Mouse (Mus musculus) myocyte (in vitro differentiated cells): ENCODE data around the gene Gramd2.

Source experiments
- E2F4 ChIP-seq: IDR thresholded peaks from one replicate; pipeline ENCODE4 v1.6.1; 2011; ENCODE audit warnings: mild to moderate bottlenecking, control low read depth, moderate library complexity; ENCODE audit not compliant: insufficient read depth
- MYOD1 ChIP-seq, 3 experiments: IDR thresholded peaks; one replicate each; pipeline ENCODE4 v1.6.1; 2011; ENCODE audit warnings: control low read depth in 2 of 3, low read depth in 2 of 3, mild to moderate bottlenecking in 2 of 3, moderate library complexity in 1 of 3; ENCODE audit not compliant: insufficient read length in 2 of 3, control insufficient read depth in 1 of 3
- MYOG ChIP-seq, 3 experiments: IDR thresholded peaks; one replicate each; pipeline ENCODE4 v1.6.1; 2011; ENCODE audit warnings: control low read depth in 2 of 3, low read depth in 2 of 3, mild to moderate bottlenecking in 2 of 3; ENCODE audit not compliant: insufficient read length in 2 of 3, control insufficient read depth in 1 of 3, insufficient read depth in 1 of 3
- POLR2A ChIP-seq: IDR thresholded peaks from one replicate; pipeline ENCODE4 v1.6.1; 2011; ENCODE audit warnings: low read depth, mild to moderate bottlenecking, control low read depth, moderate library complexity; ENCODE audit not compliant: insufficient read length
- POLR2AphosphoS2 ChIP-seq: IDR thresholded peaks from one replicate; pipeline ENCODE4 v1.6.1; 2011; ENCODE audit warnings: low read depth, control low read depth; ENCODE audit not compliant: insufficient read length
- TCF12 ChIP-seq: IDR thresholded peaks from one replicate; pipeline ENCODE4 v1.6.1; 2011; ENCODE audit warnings: mild to moderate bottlenecking, control low read depth; ENCODE audit not compliant: poor library complexity, insufficient read depth, severe bottlenecking
- TCF3 ChIP-seq: IDR thresholded peaks from one replicate; pipeline ENCODE4 v1.6.1; 2011; ENCODE audit warnings: low read depth, control low read depth; ENCODE audit not compliant: insufficient read length
- USF1 ChIP-seq: IDR thresholded peaks from one replicate; pipeline ENCODE4 v1.6.1; 2011; ENCODE audit warnings: low read depth, mild to moderate bottlenecking, control low read depth, moderate library complexity

GRCm38 (mm10) chr9:59638372-59638771 lies 41.6 kb upstream of the Gramd2 start:
- no peak for TF ChIP-seq MYOG (IDR thresholded peaks at IDR 0.05; ENCODE audit: control insufficient read depth in 1 of 3, insufficient read depth in 1 of 3, insufficient read length in 2 of 3, low read depth in 2 of 3)
- TF ChIP-seq USF1: no peak
- TF ChIP-seq POLR2A: no peak
- TF ChIP-seq TCF12: no peak
- no peak for TF ChIP-seq TCF3
- no peak for TF ChIP-seq E2F4
- no peak for TF ChIP-seq POLR2AphosphoS2
- TF ChIP-seq MYOD1 (IDR thresholded peaks at IDR 0.05; ENCODE audit: control insufficient read depth in 1 of 3, insufficient read length in 2 of 3, low read depth in 2 of 3): no peak
